ENCODE assay signal across 8 mouse cellular contexts in the genomic region with DNA sequence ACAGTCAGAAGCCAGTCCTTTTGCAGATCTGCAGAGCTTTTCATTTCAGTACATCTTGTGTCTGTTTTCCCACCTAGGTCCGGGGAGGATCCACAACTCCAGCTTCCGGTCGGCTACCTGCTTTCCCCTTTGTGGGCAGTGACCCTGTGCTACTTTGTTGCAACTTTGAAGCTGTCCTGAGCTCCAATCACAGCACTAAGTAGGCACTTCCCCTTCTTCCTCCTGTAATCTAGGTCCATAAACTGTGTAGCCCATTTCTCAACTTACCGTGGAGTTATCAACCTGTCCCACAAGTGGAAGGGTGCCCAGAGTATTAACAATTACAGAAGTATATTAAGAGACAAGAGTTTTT. TPM values are rescaled to one million over a fixed set of nuclear protein-coding genes. Genes with fewer than 3 reads are reported as not detected.
A peak's percentile ranks its signal among the peaks of the same experiment; 100 is the strongest.
DNase-seq lines count a peak whose midpoint lies in the region; ATAC-seq and TF ChIP-seq lines count a peak whose summit lies in the region.

No protein-coding gene starts in this region.

- H3K27ac ChIP-seq in heart, embryonic 12.5 days (ENCODE audit: poor library complexity, severe bottlenecking), result peak overlapping the region; percentile 91; the same call in 1 of the 2 replicates
- H3K27ac ChIP-seq in ES-Bruce4 (ENCODE audit: insufficient read depth, low read length), result peak overlapping the region; percentile 8; the same call in 1 of the 2 replicates
- H3K27ac ChIP-seq in hindbrain, embryonic 10.5 days, result peak overlapping the region; percentile 93

- H3K9me3 ChIP-seq in heart, embryonic 12.5 days (replicated peaks), result no peaks in the 10 kb centered on the region
- H3K9me3 ChIP-seq in ES-Bruce4 (replicated peaks; ENCODE audit: control insufficient read depth, insufficient read depth, low read length, poor library complexity, severe bottlenecking), result no peaks in the 10 kb centered on the region
- H3K9me3 ChIP-seq in hindbrain, embryonic 10.5 days, result no peaks in the 10 kb centered on the region

- H3K9ac ChIP-seq in heart, embryonic 12.5 days, result peak overlapping the region; percentile 89
- peak overlapping the region; percentile 54 for H3K9ac ChIP-seq in ES-Bruce4 (ENCODE audit: low read depth, poor library complexity, severe bottlenecking)

- WGBS in heart, embryonic 12.5 days, result 9% methylated on average over 4 of the region's 4 CpGs
- WGBS in hindbrain, embryonic 10.5 days, result 17% methylated on average over 4 of the region's 4 CpGs

- no peaks in the 10 kb centered on the region for H3K27me3 ChIP-seq in heart, embryonic 12.5 days (replicated peaks)
- no peaks in the 10 kb centered on the region for H3K27me3 ChIP-seq in ES-Bruce4 (ENCODE audit: control insufficient read depth, insufficient read depth, low read length, poor library complexity, severe bottlenecking)
- H3K27me3 ChIP-seq in hindbrain, embryonic 10.5 days (ENCODE audit: insufficient read depth, poor library complexity, severe bottlenecking), result no peaks in the 10 kb centered on the region

- TF ChIP-seq EP300 in ES-Bruce4 (IDR thresholded peaks at IDR 0.05; ENCODE audit: insufficient read depth, low read depth, low read length), result no peak

- peak overlapping the region; percentile 65 for H3K4me2 ChIP-seq in heart, embryonic 12.5 days

- TF ChIP-seq POLR2A in ES-Bruce4 (IDR thresholded peaks at IDR 0.05; ENCODE audit: insufficient read depth, low read length), result no peak

- peak; percentile 46; the same call in 1 of the 2 replicates for ATAC-seq in heart, embryonic 12.5 days (ENCODE audit: insufficient number of reproducible peaks, low FRiP score)
- ATAC-seq in megakaryocyte progenitor cell, adult 5-6 weeks (replicated peaks; ENCODE audit: poor library complexity), result peak; percentile 73

- H3K4me3 ChIP-seq in heart, embryonic 12.5 days, result peak overlapping the region; percentile 91
- H3K4me3 ChIP-seq in ES-Bruce4 (ENCODE audit: low read depth, low read length), result peak overlapping the region; percentile 42
- peak overlapping the region; percentile 69 for H3K4me3 ChIP-seq in hindbrain, embryonic 10.5 days

- DNase-seq in heart, adult 9 months (ENCODE audit: low spot score in 2 of 2), result no peak
- no peak for DNase-seq in hindbrain, embryonic 10.5 days (ENCODE audit: low spot score)
- DNase-seq in embryo, embryonic 9.5 days (ENCODE audit: extremely low spot score), result no peak
- DNase-seq in retina, postnatal 1 day, result no peak
- no peak for DNase-seq in adrenal gland, adult (ENCODE audit: inconsistent age in 2 of 2, low spot score in 1 of 2)

- TF ChIP-seq CTCF in ES-Bruce4 (IDR thresholded peaks at IDR 0.05; ENCODE audit: low read depth, low read length), result no peak

- 0 out of 2 replicates have a peak, but pooled peaks cover 3% of the 10 kb centered on the region for H3K4me1 ChIP-seq in heart, embryonic 12.5 days (replicated peaks)
- no peaks in the 10 kb centered on the region for H3K4me1 ChIP-seq in ES-Bruce4 (ENCODE audit: control insufficient read depth, insufficient read depth, low read length)
- H3K4me1 ChIP-seq in hindbrain, embryonic 10.5 days (replicated peaks), result 0 out of 2 replicates have a peak, but pooled peaks cover 4% of the 10 kb centered on the region

- H3K36me3 ChIP-seq in heart, embryonic 12.5 days, result no peaks in the 10 kb centered on the region
- H3K36me3 ChIP-seq in ES-Bruce4 (ENCODE audit: control insufficient read depth, insufficient read depth, low read length, poor library complexity, severe bottlenecking), result no peaks in the 10 kb centered on the region
- H3K36me3 ChIP-seq in hindbrain, embryonic 10.5 days, result peaks cover 8% of the 10 kb centered on the region; the same call in 1 of the 2 replicates

RNA-seq across cellular contexts. Expression of gene 3300002I08Rik, which starts 0.3 kb away (rescaled TPM):
- polyA plus RNA-seq in heart, embryonic 12.5 days (2016; fragmentation: Nextera tagmentation; extraction: Ambion mirVana), result 4.9 and 5.4 TPM in 2 replicates
- 7.8 and 9.0 TPM in 2 replicates for polyA plus RNA-seq in ES-Bruce4 (2011; ENCODE audit: insufficient read depth, insufficient read length, low read depth, missing spikeins)
- 8.7 and 9.7 TPM in 2 replicates for polyA plus RNA-seq in hindbrain, embryonic 10.5 days (2016; fragmentation: Nextera tagmentation; extraction: Ambion mirVana)
- total RNA-seq in megakaryocyte progenitor cell, adult 5-6 weeks (2015), result 2.2 and 2.4 TPM in 2 replicates
- 4.9 and 6.6 TPM in 2 replicates for total RNA-seq in megakaryocyte progenitor cell, adult 5-6 weeks (2017)

RNA-seq across cellular contexts. Expression of gene Gm10130, which starts 39.4 kb away (rescaled TPM):
- 2.3 and 2.8 TPM in 2 replicates for polyA plus RNA-seq in heart, embryonic 12.5 days (2016; fragmentation: Nextera tagmentation; extraction: Ambion mirVana)
- 10.3 and 13.5 TPM in 2 replicates for polyA plus RNA-seq in ES-Bruce4 (2011; ENCODE audit: insufficient read depth, insufficient read length, low read depth, missing spikeins)
- 1.4 and 2.5 TPM in 2 replicates for polyA plus RNA-seq in hindbrain, embryonic 10.5 days (2016; fragmentation: Nextera tagmentation; extraction: Ambion mirVana)
- total RNA-seq in megakaryocyte progenitor cell, adult 5-6 weeks (2015), result 1.5 and 1.7 TPM in 2 replicates
- 10.7 and 18.8 TPM in 2 replicates for total RNA-seq in megakaryocyte progenitor cell, adult 5-6 weeks (2017)

Comparison
In these comparisons a context has a peak if more than half of its experiments do, and no peak if none do; other contexts are left out.
1. H3K27ac ChIP-seq: peak in every context shown above with its lines; median percentile 93 in hindbrain, embryonic 10.5 days; 91 in heart, embryonic 12.5 days; 8 in ES-Bruce4.